Mouse (Mus musculus) heart, postnatal 0 days (tissue): ENCODE measurements at regions not wholly inside any gene's neighbourhood (a gene's known extent, or its start where the extent isn't known, plus 50 kb on each side); places are given as distances from the start of the nearest gene placed in this dataset.

Experiments used
- ATAC-seq: fragments of 200-750 bp; cut with Nextera tagmentation; 2 replicates; pipeline ENCODE4 v1.8.0; 2017; ENCODE audit warnings: low read depth, moderate number of reproducible peaks, moderate library complexity; ENCODE audit not compliant: insufficient read depth
- DNase-seq: peaks from one replicate; pipeline ENCODE4 v3.0.0-alpha.2; 2016; ENCODE audit warnings: low spot score
- H3K27ac ChIP-seq: fragments of 300-500 bp; sonication (generic); 2 replicates; pipeline ENCODE4 v1.5.1; 2014; ENCODE audit warnings: low read depth, mild to moderate bottlenecking
- H3K27me3 ChIP-seq: fragments of 300-500 bp; sonication (generic); 2 replicates; pipeline ENCODE4 v1.6.1; 2014; ENCODE audit warnings: low read length, mixed read lengths; ENCODE audit not compliant: control insufficient read depth, insufficient read depth
- H3K36me3 ChIP-seq: fragments of 300-500 bp; sonication (generic); replicated peaks from 2 replicates; pipeline ENCODE4 v1.6.1; 2014; ENCODE audit warnings: low read length, mixed read lengths; ENCODE audit not compliant: control insufficient read depth, insufficient read depth
- H3K4me1 ChIP-seq: fragments of 300-500 bp; sonication (generic); 2 replicates; pipeline ENCODE4 v1.6.1; 2014; ENCODE audit warnings: antibody characterized with exemption; ENCODE audit not compliant: control insufficient read depth, insufficient read depth
- H3K4me2 ChIP-seq: fragments of 300-500 bp; sonication (generic); 2 replicates; pipeline ENCODE4 v1.6.1; 2014; ENCODE audit warnings: low read depth, mild to moderate bottlenecking, low read length, moderate library complexity
- H3K4me3 ChIP-seq: fragments of 300-500 bp; sonication (generic); 2 replicates; pipeline ENCODE4 v1.5.1; 2014; ENCODE audit warnings: low read depth, low read length
- H3K9ac ChIP-seq: fragments of 300-500 bp; sonication (generic); replicated peaks from 2 replicates; pipeline ENCODE4 v1.6.1; 2014; ENCODE audit warnings: low read depth, low read length, mixed read lengths
- H3K9me3 ChIP-seq: fragments of 300-500 bp; sonication (generic); replicated peaks from 2 replicates; pipeline ENCODE4 v1.6.1; 2016; ENCODE audit warnings: low read length; ENCODE audit not compliant: control insufficient read depth
- CTCF ChIP-seq: IDR thresholded peaks from 2 replicates; pipeline ENCODE4 v1.5.1; 2016; ENCODE audit warnings: antibody characterized with exemption, control low read depth, low read depth
- EP300 ChIP-seq: IDR thresholded peaks from 2 replicates; pipeline ENCODE4 v1.6.1; 2016; ENCODE audit warnings: antibody characterized with exemption, low read depth
- WGBS: fragments of 180-500 bp; shearing (Covaris S2); extraction: QIAGEN DNeasy Blood & Tissue Kit; methylation state at CpG from one replicate; pipeline ENCODE4 v1.1.7; 2014; 5-methylcytosine and 5-hydroxymethylcytosine counted together

DNA sequence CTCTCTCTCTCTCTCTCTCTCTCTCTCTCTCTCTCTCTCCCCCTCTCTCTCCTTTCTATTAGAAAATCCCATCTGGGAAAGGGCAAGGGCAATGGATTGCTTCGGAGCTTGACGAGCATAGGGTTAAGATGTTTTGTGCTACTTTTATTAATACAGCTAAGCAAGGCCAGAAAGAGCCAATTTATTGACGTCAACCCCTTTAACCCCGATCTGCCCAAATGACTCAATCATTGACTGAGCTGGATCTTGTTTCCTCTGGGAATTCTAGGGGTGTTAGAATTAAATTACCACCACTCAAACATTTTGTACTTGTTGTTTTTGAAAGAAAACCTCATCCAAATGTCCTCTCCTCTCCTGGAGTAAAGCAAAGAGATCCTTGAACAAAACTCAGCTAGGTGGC is 70.6 kb upstream of the 1810046K07Rik start:
- TF ChIP-seq CTCF (no peak), EP300 (no peak)
- Histone ChIP-seq H3K4me3 (no peak overlapping the region), H3K36me3 (no peaks in the 10 kb centered on the region), H3K4me2 (no peak overlapping the region), H3K9ac (no peak overlapping the region), H3K27me3 (no peaks in the 10 kb centered on the region), H3K27ac (no peak overlapping the region), H3K9me3 (no peaks in the 10 kb centered on the region), H3K4me1 (peaks cover 13% of the 10 kb centered on the region; the same call in 1 of the 2 replicates)
- no peak for ATAC-seq
- WGBS = 79% methylated on average over 4 of the region's 4 CpGs
- DNase-seq = no peak

DNA sequence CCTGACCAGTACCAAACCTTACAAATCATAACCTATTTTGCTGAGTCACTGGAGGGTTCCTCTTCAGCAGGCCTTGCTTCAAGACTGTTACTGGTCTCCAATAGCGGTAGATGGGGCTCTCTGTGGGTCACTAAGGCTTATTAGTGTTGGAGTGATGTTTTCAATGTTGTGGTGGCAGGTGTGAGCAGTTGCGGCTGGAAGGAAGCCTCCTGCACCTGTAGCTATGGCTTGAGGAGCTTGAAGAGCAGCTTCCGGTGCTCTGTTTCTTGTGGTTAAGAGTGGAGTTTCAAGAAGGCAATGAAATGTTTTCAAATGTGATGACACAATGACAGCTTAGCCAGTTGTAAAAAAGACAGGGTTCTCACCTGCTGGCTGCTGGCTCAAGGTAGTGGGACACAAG is 73.1 kb upstream of the 1810046K07Rik start:
- Histone ChIP-seq H3K27ac (no peak overlapping the region), H3K27me3 (no peaks in the 10 kb centered on the region), H3K9me3 (no peaks in the 10 kb centered on the region), H3K4me1 (peaks cover 4% of the 10 kb centered on the region; the same call in 1 of the 2 replicates), H3K36me3 (no peaks in the 10 kb centered on the region), H3K4me3 (no peak overlapping the region), H3K9ac (no peak overlapping the region), H3K4me2 (no peak overlapping the region)
- no peak for DNase-seq
- no peak for TF ChIP-seq CTCF
- no peak for TF ChIP-seq EP300
- ATAC-seq = no peak
- 85% methylated on average over 3 of the region's 3 CpGs for WGBS

DNA sequence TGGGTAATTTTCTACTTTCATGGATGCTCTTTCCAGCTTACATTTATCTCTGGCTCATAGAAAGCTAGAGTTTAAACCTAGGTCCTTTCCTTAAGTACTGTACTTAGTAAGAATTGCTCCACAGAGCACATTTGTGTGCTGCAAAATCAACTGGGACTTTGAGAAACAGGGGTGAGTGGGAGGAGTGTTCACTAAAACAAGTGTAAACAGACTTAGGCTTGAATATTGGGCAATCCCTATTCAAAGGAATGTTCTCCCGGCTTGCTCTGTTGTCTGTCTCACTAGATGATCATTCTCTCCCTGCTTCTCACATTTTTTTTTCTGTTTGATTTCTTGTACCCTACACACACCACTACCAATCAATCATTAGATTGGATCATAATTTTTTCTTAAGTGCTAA is 79.3 kb upstream of the 1810046K07Rik start:
- no peaks in the 10 kb centered on the region for H3K4me1 ChIP-seq
- no peak overlapping the region for H3K27ac ChIP-seq
- no peak overlapping the region for H3K4me2 ChIP-seq
- DNase-seq (no peak), ATAC-seq (no peak)
- no peak overlapping the region for H3K4me3 ChIP-seq
- no peaks in the 10 kb centered on the region for H3K9me3 ChIP-seq
- H3K27me3 ChIP-seq = no peaks in the 10 kb centered on the region
- no peak for TF ChIP-seq CTCF
- TF ChIP-seq EP300 = no peak
- no peaks in the 10 kb centered on the region for H3K36me3 ChIP-seq
- no peak overlapping the region for H3K9ac ChIP-seq
- WGBS = 57% methylated on average over 1 of the region's 1 CpGs

GRCm38 (mm10) chr9:51418923-51419482 is 90.3 kb upstream of the 1810046K07Rik start:
- TF ChIP-seq CTCF (no peak), EP300 (no peak)

GRCm38 (mm10) chr9:51422553-51422952 is 93.8 kb upstream of the 1810046K07Rik start:
- no peak overlapping the region for H3K4me2 ChIP-seq
- H3K9ac ChIP-seq = no peak overlapping the region
- H3K27me3 ChIP-seq = no peaks in the 10 kb centered on the region
- DNase-seq (no peak), ATAC-seq (no peak)
- TF ChIP-seq CTCF = no peak
- H3K27ac ChIP-seq = no peak overlapping the region
- 71% methylated on average over 3 of the region's 3 CpGs for WGBS
- H3K9me3 ChIP-seq = no peaks in the 10 kb centered on the region
- H3K4me3 ChIP-seq = no peak overlapping the region
- no peaks in the 10 kb centered on the region for H3K36me3 ChIP-seq
- H3K4me1 ChIP-seq = no peaks in the 10 kb centered on the region

More at GRCm38 (mm10) chr9:51418923-51419482, 90.3 kb upstream of the 1810046K07Rik start:
- WGBS = 79% methylated on average over 5 of the region's 5 CpGs
- H3K36me3 ChIP-seq = no peaks in the 10 kb centered on the region
- H3K4me2 ChIP-seq = no peak overlapping the region
- no peaks in the 10 kb centered on the region for H3K9me3 ChIP-seq
- H3K4me1 ChIP-seq = no peaks in the 10 kb centered on the region
- no peak for DNase-seq
- no peaks in the 10 kb centered on the region for H3K27me3 ChIP-seq
- no peak for ATAC-seq
- H3K4me3 ChIP-seq = no peak overlapping the region
- no peak overlapping the region for H3K9ac ChIP-seq
- no peak overlapping the region for H3K27ac ChIP-seq

- Histone ChIP-seq H3K27ac (no peak overlapping the region), H3K9me3 (no peaks in the 10 kb centered on the region), H3K36me3 (no peaks in the 10 kb centered on the region), H3K4me2 (no peak overlapping the region), H3K4me1 (no peaks in the 10 kb centered on the region), H3K9ac (no peak overlapping the region), H3K4me3 (no peak overlapping the region), H3K27me3 (no peaks in the 10 kb centered on the region)
- WGBS = 75% methylated on average over 4 of the region's 4 CpGs
- ATAC-seq (no peak), DNase-seq (no peak)
- TF ChIP-seq EP300 (no peak), CTCF (no peak)
These were observed 94.6 kb upstream of the 1810046K07Rik start for GRCm38 (mm10) chr9:51423341-51423740.
